Mouse (Mus musculus) CH12.LX (cell line): ENCODE measurements around the gene Nxph1. TPM values are rescaled to one million over a fixed set of nuclear protein-coding genes. Genes with fewer than 3 reads are reported as not detected.

Source experiments
- DNase-seq: peaks from one replicate; pipeline ENCODE4 v3.0.0-alpha.2; 2013; ENCODE audit errors: extremely low read depth
- H3K27ac ChIP-seq: 2 replicates; pipeline ENCODE4 v1.5.1; 2012; ENCODE audit warnings: low read depth, mild to moderate bottlenecking, control low read depth, moderate library complexity; ENCODE audit not compliant: insufficient read depth
- H3K27me3 ChIP-seq: replicated peaks from 2 replicates; pipeline ENCODE3; 2012; ENCODE audit warnings: inconsistent platforms
- H3K36me3 ChIP-seq, 2 experiments: replicated peaks in 1 of 2; 2 replicates each; pipeline versions ENCODE3 to v1.6.1; 2012; ENCODE audit warnings: inconsistent platforms in 1 of 2, low read length in 1 of 2, mild to moderate bottlenecking in 1 of 2, mixed read lengths in 1 of 2, moderate library complexity in 1 of 2; ENCODE audit not compliant: control insufficient read depth in 1 of 2, insufficient read depth in 1 of 2
- H3K4me1 ChIP-seq, 2 experiments: 2 replicates each; pipeline ENCODE4 v1.6.1; 2012; ENCODE audit warnings: inconsistent platforms in 1 of 2, moderate library complexity in 1 of 2; ENCODE audit not compliant: insufficient read depth in 2 of 2, control insufficient read depth in 1 of 2
- H3K4me2 ChIP-seq: 2 replicates; pipeline ENCODE4 v1.6.1; 2012; ENCODE audit warnings: low read depth, mild to moderate bottlenecking, control low read depth; ENCODE audit not compliant: poor library complexity, insufficient read depth, severe bottlenecking
- H3K4me3 ChIP-seq, 3 experiments: fragments of 150-350 bp in 1 of 3; sonication (generic) in 1 of 3; replicated peaks in 1 of 3; 2 replicates each; pipeline versions ENCODE3 to v1.5.1; 2011 to 2012; ENCODE audit warnings: low read depth in 2 of 3, low read length in 2 of 3, mild to moderate bottlenecking in 2 of 3, moderate library complexity in 2 of 3, control low read depth in 1 of 3, improper control_type of control experiment in 1 of 3, inconsistent platforms in 1 of 3, mixed read lengths in 1 of 3; ENCODE audit not compliant: poor library complexity in 1 of 3
- H3K79me2 ChIP-seq: replicated peaks from 2 replicates; pipeline ENCODE4 v1.6.1; 2012; ENCODE audit warnings: mild to moderate bottlenecking, moderate library complexity; ENCODE audit not compliant: control insufficient read depth, poor library complexity, insufficient read depth, severe bottlenecking; ENCODE audit errors: extremely low read depth
- H3K9ac ChIP-seq: 2 replicates; pipeline ENCODE4 v1.6.1; 2012; ENCODE audit warnings: low read depth, mild to moderate bottlenecking, control low read depth, moderate library complexity; ENCODE audit not compliant: insufficient read depth
- H3K9me3 ChIP-seq: replicated peaks from 2 replicates; pipeline ENCODE3; 2012; ENCODE audit warnings: low read length, inconsistent platforms, mixed read lengths
- BHLHE40 ChIP-seq: IDR thresholded peaks from 2 replicates; pipeline ENCODE4 v1.6.1; 2011; ENCODE audit warnings: mild to moderate bottlenecking, low read depth, low read length, improper control_type of control experiment
- CHD1 ChIP-seq: IDR thresholded peaks from 2 replicates; pipeline ENCODE4 v1.6.1; 2012; ENCODE audit warnings: low read depth, low read length, improper control_type of control experiment, inconsistent platforms
- CHD2 ChIP-seq: IDR thresholded peaks from 2 replicates; pipeline ENCODE4 v1.6.1; 2011; ENCODE audit warnings: low read length, improper control_type of control experiment
- CTCF ChIP-seq, 2 experiments: IDR thresholded peaks in 1 of 2; conservative IDR thresholded peaks in 1 of 2; 2 replicates each; pipeline ENCODE4 v1.5.1; 2011 to 2012; ENCODE audit warnings: low read depth in 2 of 2, low read length in 2 of 2, improper control_type of control experiment in 1 of 2, inconsistent platforms in 1 of 2, mild to moderate bottlenecking in 1 of 2, moderate library complexity in 1 of 2
- E2F4 ChIP-seq: IDR thresholded peaks from 2 replicates; pipeline ENCODE4 v1.6.1; 2011; ENCODE audit warnings: low read depth, low read length, improper control_type of control experiment; ENCODE audit not compliant: insufficient replicate concordance
- ETS1 ChIP-seq: conservative IDR thresholded peaks from 2 replicates; pipeline ENCODE4 v1.6.1; 2012; ENCODE audit warnings: low read depth, mild to moderate bottlenecking, inconsistent platforms, low read length, improper control_type of control experiment, moderate library complexity
- HCFC1 ChIP-seq: IDR thresholded peaks from 2 replicates; pipeline ENCODE4 v1.6.1; 2012; ENCODE audit warnings: low read depth, mild to moderate bottlenecking, inconsistent platforms, low read length, improper control_type of control experiment
- IRF4 ChIP-seq: IDR thresholded peaks from 2 replicates; pipeline ENCODE4 v1.6.1; 2014; ENCODE audit warnings: low read depth, mild to moderate bottlenecking, inconsistent platforms, low read length, improper control_type of control experiment
- JUN ChIP-seq: IDR thresholded peaks from 2 replicates; pipeline ENCODE4 v1.6.1; 2011; ENCODE audit warnings: low read depth, mild to moderate bottlenecking, low read length, improper control_type of control experiment, moderate library complexity; ENCODE audit not compliant: insufficient read depth
- MAFK ChIP-seq: IDR thresholded peaks from 2 replicates; pipeline ENCODE4 v1.6.1; 2011; ENCODE audit warnings: low read length, improper control_type of control experiment; ENCODE audit not compliant: insufficient replicate concordance
- MAZ ChIP-seq: IDR thresholded peaks from 2 replicates; pipeline ENCODE4 v1.6.1; 2012; ENCODE audit warnings: low read depth, mild to moderate bottlenecking, inconsistent platforms, low read length, improper control_type of control experiment, moderate library complexity
- MXI1 ChIP-seq: IDR thresholded peaks from 2 replicates; pipeline ENCODE4 v1.6.1; 2011; ENCODE audit warnings: mild to moderate bottlenecking, low read depth, low read length, improper control_type of control experiment
- MYC ChIP-seq: IDR thresholded peaks from 2 replicates; pipeline ENCODE4 v1.6.1; 2011; ENCODE audit warnings: low read depth, mild to moderate bottlenecking, improper control_type of control experiment, low read length
- NELFE ChIP-seq: IDR thresholded peaks from 2 replicates; pipeline ENCODE4 v1.6.1; 2011; ENCODE audit warnings: low read depth, low read length, improper control_type of control experiment
- NRF1 ChIP-seq: IDR thresholded peaks from 2 replicates; pipeline ENCODE4 v1.6.1; 2014; ENCODE audit warnings: low read depth, mild to moderate bottlenecking, inconsistent platforms, low read length, improper control_type of control experiment, moderate library complexity
- POLR2AphosphoS2 ChIP-seq: IDR thresholded peaks from 2 replicates; pipeline ENCODE4 v1.6.1; 2011; ENCODE audit warnings: low read depth, low read length, improper control_type of control experiment
- RAD21 ChIP-seq: IDR thresholded peaks from 2 replicates; pipeline ENCODE4 v1.6.1; 2011; ENCODE audit warnings: low read depth, mild to moderate bottlenecking, low read length, improper control_type of control experiment, moderate library complexity
- SIN3A ChIP-seq: IDR thresholded peaks from 2 replicates; pipeline ENCODE4 v1.6.1; 2012; ENCODE audit warnings: low read length, improper control_type of control experiment, inconsistent platforms
- SMC3 ChIP-seq: IDR thresholded peaks from 2 replicates; pipeline ENCODE4 v1.6.1; 2011; ENCODE audit warnings: low read depth, low read length, improper control_type of control experiment
- TBP ChIP-seq: conservative IDR thresholded peaks from 2 replicates; pipeline ENCODE4 v1.6.1; 2011; ENCODE audit warnings: low read depth, low read length, improper control_type of control experiment
- TCF12 ChIP-seq: IDR thresholded peaks from 2 replicates; pipeline ENCODE4 v1.6.1; 2014; ENCODE audit warnings: low read depth, mild to moderate bottlenecking, inconsistent platforms, low read length, improper control_type of control experiment
- USF2 ChIP-seq: conservative IDR thresholded peaks from 2 replicates; pipeline ENCODE4 v1.6.1; 2011; ENCODE audit warnings: low read depth, low read length, improper control_type of control experiment
- ZC3H11A ChIP-seq: IDR thresholded peaks from 2 replicates; pipeline ENCODE4 v1.6.1; 2012; ENCODE audit warnings: low read depth, mild to moderate bottlenecking, inconsistent platforms, low read length, improper control_type of control experiment
- ZMIZ1 ChIP-seq: IDR thresholded peaks from 2 replicates; pipeline ENCODE4 v1.6.1; 2012; ENCODE audit warnings: low read depth, mild to moderate bottlenecking, inconsistent platforms, low read length, improper control_type of control experiment
- dilution Hi-C: fragments of 300-500 bp; cut with MboI; formaldehyde crosslinking; loops from 2 replicates; pipeline ENCODE4 v1.14.3; 2020; ENCODE audit warnings: low sequenced_read_pairs; ENCODE audit not compliant: extremely low pct_unique_long_range_greater_than_20kb, extremely low pct_ligation_motif_present
- in situ Hi-C: fragments of 300-500 bp; cut with MboI; formaldehyde crosslinking; loops from 3 replicates; pipeline ENCODE4 v1.14.3; 2019; ENCODE audit warnings: low sequenced_read_pairs, low pct_ligation_motif_present, low pct_unique_long_range_greater_than_20kb, mixed read lengths
- polyA plus RNA-seq: library from polyadenylated mRNA; unstranded; fragments of >175 nt; gene quantifications from 2 replicates; pipeline ENCODE4 v1.2.1, GENCODE M21; 2012; ENCODE audit warnings: low read depth; ENCODE audit not compliant: insufficient read length
- total RNA-seq, 2 experiments: library from RNA; depleted of rRNA; stranded (reverse); fragments of 300-350 nt in 1 of 2; fragments of >200 nt in 1 of 2; gene quantifications; 2 replicates each; pipeline ENCODE4 v1.2.3; 2012 to 2014

The Nxph1 gene
- total and polyA plus RNA-seq, 3 experiments, result not detected

GRCm38 (mm10) chr6:9028501-9028900 lies 80.3 kb downstream of the Nxph1 start (continued):
- peak; percentile 41; the same call in 1 of the 2 replicates for TF ChIP-seq TCF12
- no peak for TF ChIP-seq CHD1
- TF ChIP-seq NELFE, result no peak
- TF ChIP-seq USF2, result no peak
- TF ChIP-seq CHD2, result 0 out of 2 replicates have a peak, but pooled peaks have one; percentile 20
- TF ChIP-seq E2F4, result no peak
- TF ChIP-seq ETS1, result peak; percentile 71
- 0 out of 2 replicates have a peak, but pooled peaks have one; percentile 56 for TF ChIP-seq MAZ
- TF ChIP-seq ZMIZ1, result no peak
- peak; percentile 17; the same call in 1 of the 2 replicates for TF ChIP-seq HCFC1
- peak; percentile 50; the same call in 1 of the 2 replicates for TF ChIP-seq JUN
- no peak for TF ChIP-seq POLR2AphosphoS2
- no peak for TF ChIP-seq NRF1
- TF ChIP-seq MYC, result peak; percentile 74; the same call in 1 of the 2 replicates

DNA sequence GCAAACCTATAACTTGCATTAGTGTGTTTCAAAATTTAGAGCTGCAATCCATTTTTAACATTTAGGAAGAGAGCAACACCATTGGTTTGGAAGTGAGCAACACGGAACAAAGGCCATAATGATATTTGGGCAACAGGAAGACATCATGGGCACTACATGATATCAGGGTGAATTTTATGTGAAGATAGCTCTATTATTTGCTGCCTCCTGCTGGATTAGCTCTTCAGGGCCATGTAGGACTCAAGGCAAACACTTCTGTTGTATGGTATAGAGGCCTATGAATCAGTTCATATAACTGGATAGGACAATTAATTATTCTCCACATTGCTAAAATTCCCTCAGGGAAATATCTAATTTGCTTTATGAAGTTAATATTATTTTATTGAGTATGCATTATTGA lies 91.1 kb downstream of the Nxph1 start:
- Histone ChIP-seq H3K27me3 (no peaks in the 10 kb centered on the region), H3K36me3 (no peaks in the 10 kb centered on the region), H3K79me2 (no peaks in the 10 kb centered on the region), H3K4me2 (no peak overlapping the region), H3K9me3 (no peaks in the 10 kb centered on the region)
- in situ Hi-C loops, result no loop called here
- no peak for DNase-seq
- TF ChIP-seq MAFK (no peak), IRF4 (no peak), CHD1 (no peak), SMC3 (peak; percentile 53), ZC3H11A (0 out of 2 replicates have a peak, but pooled peaks have one; percentile 9), BHLHE40 (no peak), SIN3A (no peak), MXI1 (no peak), E2F4 (no peak), USF2 (no peak), ETS1 (no peak), RAD21 (peak; percentile 60), TBP (no peak), CTCF (conservative IDR thresholded peaks at IDR 0.05 in 1 of 2, IDR thresholded peaks at IDR 0.05 in 1 of 2; ENCODE audit: low read depth in 2 of 2, low read length in 2 of 2) (peak in 1 of 2 experiments; percentile 56; a peak in 2 of 4 replicates)
- TF ChIP-seq, all 38 proteins: peak for 4
- H3K9ac ChIP-seq, result no peak overlapping the region
- H3K4me3 ChIP-seq, result no peak overlapping the region
- H3K27ac ChIP-seq, result no peak overlapping the region
- peaks cover 0 to 15% of the 10 kb centered on the region in 2 experiments; a peak in 2 of 4 replicates for H3K4me1 ChIP-seq
- dilution Hi-C loops, result no loop called here
